Mouse (Mus musculus) T-helper 2 cell (primary cell): ENCODE results near the gene Sppl3.

ENCODE experiments used
- in situ Hi-C: fragments of 300-600 bp; cut with MboI, MseI; formaldehyde crosslinking; loops from one replicate; pipeline ENCODE4 v1.15.1; 2025; ENCODE audit warnings: high pct_unique_total_duplicates

Gene Sppl3

GRCm38 (mm10) chr5:115072143-115072542, 61.2 kb downstream of the Sppl3 start:
- in situ Hi-C loops, result loop anchor here (5.0 kb wide), 1 partner anchor 95 kb away; no protein-coding TSS in a partner anchor

GRCm38 (mm10) chr5:115073306-115073705, 62.4 kb downstream of the Sppl3 start:
- in situ Hi-C loops, result loop anchor here (5.0 kb wide), 1 partner anchor 96 kb away; no protein-coding TSS in a partner anchor

- in situ Hi-C loops, result loop anchor here (5.0 kb wide), 1 partner anchor 97 kb away; no protein-coding TSS in a partner anchor
Observed at GRCm38 (mm10) chr5:115074749-115075148, 63.8 kb downstream of the Sppl3 start.

GRCm38 (mm10) chr5:115076144-115076901, 65.4 kb downstream of the Sppl3 start:
- in situ Hi-C loops, result no loop called here

- in situ Hi-C loops, result no loop called here
Observed at GRCm38 (mm10) chr5:115081636-115082035, 70.7 kb downstream of the Sppl3 start.

- in situ Hi-C loops, result no loop called here
Observed at GRCm38 (mm10) chr5:115083492-115083891, 72.6 kb downstream of the Sppl3 start.

GRCm38 (mm10) chr5:115085675-115086074, 74.7 kb downstream of the Sppl3 start:
- in situ Hi-C loops, result no loop called here

GRCm38 (mm10) chr5:115089592-115090268, 78.8 kb downstream of the Sppl3 start:
- in situ Hi-C loops, result no loop called here

- in situ Hi-C loops, result no loop called here
Observed at GRCm38 (mm10) chr5:115091015-115091414, 80.1 kb downstream of the Sppl3 start.

GRCm38 (mm10) chr5:115091776-115092175, 80.8 kb downstream of the Sppl3 start:
- in situ Hi-C loops, result no loop called here

GRCm38 (mm10) chr5:115098195-115098594, 87.3 kb downstream of the Sppl3 start, which contains the start of gene Gm10401:
Gene Gm10401 (minus strand): TSS chr5:115098295.
- in situ Hi-C loops, result no loop called here

GRCm38 (mm10) chr5:115099530-115099929, 88.6 kb downstream of the Sppl3 start:
- in situ Hi-C loops, result no loop called here

- in situ Hi-C loops, result loop anchor here (10.0 kb wide), 2 partner anchors 115 to 255 kb away; no protein-coding TSS in a partner anchor
Observed at GRCm38 (mm10) chr5:115099991-115100390, 89.1 kb downstream of the Sppl3 start.

- in situ Hi-C loops, result loop anchor here (10.0 kb wide), 2 partner anchors 116 to 256 kb away; no protein-coding TSS in a partner anchor
Observed at GRCm38 (mm10) chr5:115100473-115100872, 89.5 kb downstream of the Sppl3 start.

- in situ Hi-C loops, result loop anchor here (10.0 kb wide), 2 partner anchors 117 to 257 kb away; no protein-coding TSS in a partner anchor
Observed at GRCm38 (mm10) chr5:115102231-115102630, 91.3 kb downstream of the Sppl3 start.

- in situ Hi-C loops, result loop anchor here (10.0 kb wide), 2 partner anchors 118 to 258 kb away; no protein-coding TSS in a partner anchor
Observed at GRCm38 (mm10) chr5:115103253-115103652, 92.3 kb downstream of the Sppl3 start.

- in situ Hi-C loops, result no loop called here
Observed at GRCm38 (mm10) chr5:115111156-115111555, 100.2 kb downstream of the Sppl3 start.

GRCm38 (mm10) chr5:115113244-115113643, 102.3 kb downstream of the Sppl3 start:
- in situ Hi-C loops, result no loop called here

- in situ Hi-C loops, result no loop called here
Observed at GRCm38 (mm10) chr5:115114501-115114900, 103.6 kb downstream of the Sppl3 start.

GRCm38 (mm10) chr5:115116426-115116825, 105.5 kb downstream of the Sppl3 start:
- in situ Hi-C loops, result no loop called here

GRCm38 (mm10) chr5:115117467-115117866, 106.5 kb downstream of the Sppl3 start:
- in situ Hi-C loops, result no loop called here

GRCm38 (mm10) chr5:115118961-115119570, 108.1 kb downstream of the Sppl3 start, which contains the start of gene Acads:
Gene Acads (minus strand): TSS chr5:115119346.
- in situ Hi-C loops, result no loop called here
